Mouse (Mus musculus) kidney, adult 9 months (tissue): Measurements from ENCODE around the gene Mcmbp.

ENCODE experiments used
- DNase-seq: peaks from one replicate; pipeline ENCODE4 v3.0.0; 2022

Mcmbp gene

GRCm38 (mm10) chr7:128740334-128740733 is at the start of gene Mcmbp:
Gene Mcmbp, minus strand, starts transcription at chr7:128740495.
- DNase-seq, result peak; percentile 97

- DNase-seq, result no peak
Measured at GRCm38 (mm10) chr7:128790045-128790444, 49.8 kb upstream of the Mcmbp start.

DNA sequence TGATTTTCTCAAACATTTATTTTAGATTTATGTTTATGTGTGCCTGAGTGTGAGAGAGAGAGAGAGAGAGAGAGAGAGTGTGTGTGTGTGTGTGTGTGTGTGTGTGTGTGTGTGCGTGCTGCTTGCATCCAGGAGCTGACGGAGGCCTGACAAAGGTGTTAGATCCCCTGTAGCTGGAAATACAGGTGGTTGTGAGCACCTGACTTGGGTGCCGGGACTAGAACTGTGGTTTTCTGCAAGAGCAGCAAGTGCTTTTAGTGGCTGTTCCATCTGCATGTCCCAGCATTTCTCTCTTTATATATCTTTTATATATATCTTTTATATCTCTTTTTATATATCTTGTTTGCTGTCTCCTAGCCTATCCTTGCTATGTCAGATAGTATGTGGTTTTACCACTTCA is 41.6 kb upstream of the Mcmbp start:
- no peak for DNase-seq

DNA sequence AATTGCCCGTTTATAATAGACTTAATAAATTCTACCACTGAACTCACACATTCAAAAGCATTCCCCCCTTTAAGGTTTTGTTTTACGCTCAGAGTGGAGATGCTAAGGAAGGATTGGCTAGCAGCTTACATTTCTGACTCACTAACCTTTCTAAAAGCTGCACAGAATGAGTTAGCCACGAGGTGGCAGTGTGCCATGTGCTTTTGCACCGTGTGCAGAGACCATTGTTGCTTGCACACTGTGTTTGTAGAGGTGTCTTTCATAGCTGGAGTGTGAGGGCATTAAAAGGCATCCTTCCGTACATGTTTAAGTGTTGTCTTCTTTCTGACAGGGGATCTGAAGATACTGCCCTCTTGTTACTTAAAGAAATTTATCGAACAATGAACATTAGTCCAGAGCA is 39.0 kb upstream of the Mcmbp start:
- DNase-seq, result peak; percentile 30

DNA sequence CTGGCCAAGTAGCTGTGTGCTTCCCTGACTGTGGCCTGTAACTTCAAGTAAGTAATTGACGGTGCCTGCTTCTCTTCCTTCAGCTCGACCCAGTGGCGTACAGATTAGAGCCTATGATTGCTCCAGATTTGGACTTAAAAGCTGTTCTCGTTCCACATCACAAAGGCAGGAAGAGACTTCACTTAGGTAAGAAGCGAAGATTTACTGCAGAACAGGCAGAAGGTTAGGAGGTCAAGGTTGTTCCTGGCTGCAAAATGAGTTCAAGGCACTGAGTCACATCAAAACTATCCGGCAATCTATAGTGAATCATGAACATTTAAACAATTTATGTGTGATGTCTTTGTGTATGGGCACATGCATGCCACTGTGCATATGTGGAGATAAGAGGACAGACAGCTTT is 36.9 kb upstream of the Mcmbp start:
- no peak for DNase-seq

GRCm38 (mm10) chr7:128766696-128767095 is 26.4 kb upstream of the Mcmbp start:
- no peak for DNase-seq

GRCm38 (mm10) chr7:128758948-128759347 is 18.7 kb upstream of the Mcmbp start:
- DNase-seq, result no peak

DNA sequence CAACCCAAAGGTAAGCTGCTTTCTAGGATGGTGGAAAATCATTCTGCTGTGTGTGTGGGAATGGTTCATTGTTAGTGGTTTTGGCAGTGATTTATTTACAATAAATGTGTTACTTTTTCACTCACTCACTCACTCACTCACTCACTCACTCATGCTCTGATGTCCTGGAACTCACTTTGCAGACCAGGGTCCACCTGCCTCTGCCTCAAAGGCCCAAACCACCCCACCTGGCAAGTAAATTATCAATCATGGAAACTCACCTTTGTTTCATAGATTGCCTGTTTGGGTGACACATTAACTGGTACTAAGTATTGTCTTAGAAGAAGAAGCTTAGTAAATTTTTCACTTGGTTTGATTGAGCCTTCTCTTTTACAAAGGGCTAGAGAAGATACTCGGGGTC is 15.1 kb upstream of the Mcmbp start:
- peak; percentile 79 for DNase-seq

- DNase-seq, result no peak
Measured at GRCm38 (mm10) chr7:128752012-128752411, 11.7 kb upstream of the Mcmbp start.

GRCm38 (mm10) chr7:128750296-128750695 is 10.0 kb upstream of the Mcmbp start:
- no peak for DNase-seq

GRCm38 (mm10) chr7:128748758-128749157 is 8.5 kb upstream of the Mcmbp start:
- peak; percentile 85 for DNase-seq

DNA sequence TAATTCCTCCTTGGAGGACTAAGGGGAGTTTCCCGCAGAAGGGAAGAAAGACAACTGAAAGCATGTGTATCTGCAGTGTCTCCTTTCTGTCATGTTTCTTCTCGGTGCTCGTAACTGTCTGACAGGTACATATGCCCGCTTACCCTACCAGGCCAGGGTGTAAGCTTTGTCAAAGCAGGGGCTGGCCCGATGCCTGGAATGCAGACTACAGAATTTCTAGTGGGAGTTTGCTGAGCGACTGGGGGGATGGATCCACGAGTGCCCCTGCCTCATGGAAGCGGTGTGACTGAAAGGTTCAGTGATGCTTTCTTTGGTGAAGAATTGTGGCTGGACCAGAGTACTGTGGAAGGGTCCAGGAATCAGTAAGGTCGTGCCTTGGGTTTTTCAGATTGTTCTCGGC is 5.9 kb upstream of the Mcmbp start:
- DNase-seq, result peak; percentile 16

DNA sequence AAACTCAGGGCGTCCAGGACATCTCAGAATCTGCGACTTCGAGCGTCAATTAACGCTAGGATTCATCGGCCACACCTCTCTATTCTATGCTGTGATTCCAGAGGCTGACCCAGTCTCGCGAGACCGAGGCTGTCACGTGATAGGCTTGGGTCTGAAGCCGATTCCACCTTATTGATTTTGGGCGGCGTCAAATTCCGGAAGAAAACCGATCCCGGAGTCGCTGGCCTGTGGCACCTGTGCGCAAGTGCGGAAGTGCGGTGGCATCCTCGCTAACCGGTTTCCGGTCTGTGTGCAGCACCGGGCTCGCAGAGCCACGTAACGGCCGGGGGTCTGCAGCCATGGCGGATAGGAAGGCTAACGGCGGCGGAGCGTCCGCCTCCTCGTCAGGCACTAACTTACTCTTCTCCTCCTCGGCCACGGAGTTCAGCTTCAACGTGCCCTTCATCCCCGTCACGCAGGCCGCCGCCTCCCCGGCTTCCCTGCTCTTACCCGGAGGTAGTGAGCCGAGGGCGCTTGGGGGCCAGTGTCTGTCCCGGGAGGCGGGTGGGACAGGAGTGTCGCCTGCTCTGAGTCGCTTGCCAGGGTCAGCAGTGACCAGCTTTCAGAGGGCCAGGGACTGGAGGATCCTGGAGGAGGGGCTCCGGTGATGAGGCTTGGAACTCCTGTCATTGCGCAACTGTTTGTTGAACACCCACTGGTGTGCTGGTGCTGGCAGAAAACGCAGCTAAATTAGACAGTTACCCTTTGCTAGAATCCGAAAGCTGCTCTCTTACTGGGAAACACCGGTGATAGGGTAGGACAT is 4.6 kb upstream of the Mcmbp start, which contains the start of gene Sec23ip:
Sec23ip (plus strand) TSS at position 260 of the 802 bp plus-strand sequence.
- DNase-seq, result peak; percentile 100

DNA sequence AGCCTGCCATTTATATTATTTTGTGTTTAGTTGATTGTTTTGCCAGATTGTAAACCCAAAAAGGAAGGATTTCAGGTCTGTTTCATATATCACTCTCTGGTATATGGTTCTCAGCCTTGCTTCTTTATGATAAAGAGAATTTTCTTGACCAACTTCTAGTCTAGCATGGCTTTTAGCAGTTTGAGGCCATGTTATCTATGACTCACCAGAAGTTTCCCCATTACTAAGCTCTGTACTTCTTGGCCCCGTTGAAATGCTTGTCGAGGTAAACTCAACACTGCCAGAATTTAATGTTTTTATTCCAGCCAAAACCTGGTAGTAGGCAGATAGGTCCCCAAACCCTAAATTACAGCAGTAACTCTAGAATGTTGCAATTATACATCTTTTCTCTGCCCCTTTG is 3.6 kb upstream of the Mcmbp start:
- DNase-seq, result no peak

GRCm38 (mm10) chr7:128739462-128740277 is 625 bp downstream of the Mcmbp start:
- peak; percentile 48 for DNase-seq

DNA sequence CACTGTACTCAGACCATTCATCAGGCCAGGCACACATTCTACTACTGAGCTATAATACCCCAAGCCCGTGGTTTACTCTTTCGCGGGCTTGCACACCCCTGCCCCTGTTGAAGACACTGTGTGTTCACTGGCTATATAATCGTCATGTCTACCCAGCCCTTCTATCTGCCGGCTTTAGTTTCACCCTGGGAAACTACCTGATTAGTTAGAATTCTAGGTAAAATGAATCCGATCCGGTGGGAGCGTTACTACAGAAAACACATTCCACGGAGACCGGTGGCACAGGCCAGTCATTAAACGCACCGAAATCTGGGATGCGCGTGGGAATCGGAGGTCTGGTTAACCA is 1.2 kb downstream of the Mcmbp start:
- DNase-seq, result no peak

DNA sequence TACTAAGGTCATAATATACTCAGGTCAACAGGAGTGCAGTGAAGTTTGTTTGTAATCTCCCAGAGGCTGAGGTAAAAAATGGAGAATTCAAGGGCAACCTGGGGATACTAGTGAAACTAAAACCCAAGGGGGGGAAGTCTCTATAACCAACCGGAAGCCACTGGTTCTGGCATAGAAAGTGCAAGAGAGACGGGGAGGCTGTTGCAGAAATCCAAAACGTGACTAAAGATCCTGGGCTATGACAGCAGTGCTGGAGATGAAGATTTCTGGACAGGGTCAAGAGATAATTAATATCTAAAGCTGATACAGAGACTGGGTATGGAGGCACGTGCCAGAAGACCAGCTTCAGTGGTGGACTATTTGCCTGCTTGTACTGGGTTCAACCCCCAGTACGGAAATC is 2.3 kb downstream of the Mcmbp start:
- no peak for DNase-seq

- DNase-seq, result no peak
Measured at GRCm38 (mm10) chr7:128731585-128731984, 8.7 kb downstream of the Mcmbp start.

DNA sequence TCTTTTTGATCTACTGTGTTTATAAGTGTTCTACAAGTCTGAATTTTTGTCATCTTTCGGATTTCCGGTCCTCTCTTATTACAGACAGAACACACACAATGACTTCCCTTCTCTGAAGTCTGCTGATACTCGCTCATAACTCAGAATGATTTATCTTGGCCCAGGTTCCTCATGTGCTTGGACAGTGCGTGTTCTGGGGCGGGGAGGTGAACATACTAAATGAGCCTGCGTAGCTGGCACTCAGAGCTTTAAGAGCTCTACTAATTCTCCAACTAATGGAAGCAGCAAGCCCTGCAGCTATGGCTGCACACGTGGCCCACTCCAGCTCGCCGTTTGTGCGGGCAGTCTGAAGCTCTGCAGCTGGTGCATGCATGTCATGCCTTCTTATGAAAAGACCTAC is 11.6 kb downstream of the Mcmbp start:
- DNase-seq, result peak; percentile 32

GRCm38 (mm10) chr7:128727701-128728100 is 12.6 kb downstream of the Mcmbp start:
- DNase-seq, result no peak

DNA sequence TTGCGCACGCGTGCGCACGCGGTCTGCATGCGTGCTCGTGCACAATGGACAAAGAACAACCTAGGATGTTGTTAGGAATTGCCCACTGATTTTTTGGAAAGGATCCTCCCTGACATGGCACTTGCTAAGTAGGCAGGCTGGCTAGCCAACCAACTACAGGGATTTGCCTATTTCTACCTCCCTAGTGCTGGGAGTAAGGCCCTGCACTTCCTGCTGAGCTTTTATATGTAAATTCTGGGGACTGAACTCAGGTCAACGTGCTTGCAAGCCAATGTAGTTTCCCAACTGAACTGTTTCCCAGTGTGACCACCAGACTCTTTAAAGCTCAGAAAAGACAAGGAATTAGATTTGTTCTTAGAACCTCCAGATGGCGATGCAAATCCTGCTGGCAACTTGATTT is 13.3 kb downstream of the Mcmbp start:
- DNase-seq, result no peak

- no peak for DNase-seq
Measured at GRCm38 (mm10) chr7:128725189-128725588, 15.1 kb downstream of the Mcmbp start.

DNA sequence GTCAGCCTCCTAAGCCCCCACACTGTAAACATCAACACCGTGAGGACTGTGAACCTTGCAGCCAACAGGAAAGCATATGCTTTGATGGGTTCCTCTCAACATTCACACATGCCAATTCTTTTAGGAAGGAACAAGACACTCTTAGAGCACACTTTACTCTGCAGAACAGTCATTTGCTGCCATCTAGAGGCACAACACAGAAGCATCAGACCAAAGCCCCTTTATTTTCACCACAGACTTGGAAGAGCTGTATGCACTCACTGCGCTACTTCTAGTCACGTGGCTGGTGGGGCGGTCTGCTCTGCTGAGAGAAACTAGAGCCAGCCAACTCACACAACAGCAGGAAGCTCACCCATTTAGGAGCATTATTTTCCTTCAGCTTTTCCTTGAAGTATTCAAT is 15.5 kb downstream of the Mcmbp start:
- DNase-seq, result peak; percentile 84

DNA sequence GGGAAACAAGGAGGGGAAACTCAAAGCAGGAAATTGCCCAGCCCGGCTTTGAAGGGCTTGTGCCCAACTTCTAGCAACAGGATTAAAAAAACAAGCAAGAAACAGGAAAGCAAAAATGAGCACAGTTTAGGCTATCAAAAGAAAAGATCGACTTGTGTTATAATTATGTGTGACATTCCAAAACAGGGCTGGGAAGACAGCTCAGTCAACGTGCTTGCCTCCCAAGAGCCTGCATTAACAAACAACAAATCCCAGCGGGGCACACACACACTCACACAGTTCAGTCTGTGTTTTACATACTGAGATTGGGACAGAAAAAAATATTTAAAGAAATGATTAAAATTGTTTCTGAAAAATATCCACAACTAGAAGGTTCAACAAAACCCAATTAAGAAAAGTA is 22.3 kb downstream of the Mcmbp start:
- DNase-seq, result no peak
